Mouse (Mus musculus) stomach, embryonic 14.5 days (tissue): Measurements from ENCODE around the gene Dgkg. TPM values are rescaled to one million over a fixed set of nuclear protein-coding genes. Genes with fewer than 3 reads are reported as not detected.

Experiments
- ATAC-seq: fragments of 200-750 bp; cut with Nextera tagmentation; 2 replicates; pipeline ENCODE4 v1.8.0; 2017; ENCODE audit warnings: low read depth, moderate TSS enrichment; ENCODE audit not compliant: insufficient number of reproducible peaks, insufficient read depth, low FRiP score
- H3K27ac ChIP-seq: fragments of 300-500 bp; sonication (generic); 2 replicates; pipeline ENCODE4 v1.5.1; 2014; ENCODE audit warnings: mild to moderate bottlenecking, low read length, moderate library complexity, mixed read lengths
- H3K27me3 ChIP-seq: fragments of 300-500 bp; sonication (generic); 2 replicates; pipeline ENCODE4 v1.6.1; 2014; ENCODE audit warnings: low read length, control low read depth, mixed read lengths; ENCODE audit not compliant: control insufficient read depth, insufficient read depth
- H3K36me3 ChIP-seq: fragments of 300-500 bp; sonication (generic); 2 replicates; pipeline ENCODE4 v1.6.1; 2014; ENCODE audit warnings: mild to moderate bottlenecking, control low read depth, low read length, moderate library complexity, mixed read lengths; ENCODE audit not compliant: control insufficient read depth, insufficient read depth
- H3K4me1 ChIP-seq: fragments of 300-500 bp; sonication (generic); 2 replicates; pipeline ENCODE4 v1.6.1; 2014; ENCODE audit warnings: low read length, control low read depth, mixed read lengths; ENCODE audit not compliant: control insufficient read depth, insufficient read depth
- H3K4me2 ChIP-seq: fragments of 300-500 bp; sonication (generic); replicated peaks from 2 replicates; pipeline ENCODE4 v1.6.1; 2014; ENCODE audit warnings: low read depth, low read length, control low read depth
- H3K4me3 ChIP-seq: fragments of 300-500 bp; sonication (generic); 2 replicates; pipeline ENCODE4 v1.5.1; 2014; ENCODE audit warnings: low read depth, low read length, control low read depth
- H3K9ac ChIP-seq: fragments of 300-500 bp; sonication (generic); replicated peaks from 2 replicates; pipeline ENCODE4 v1.6.1; 2014; ENCODE audit warnings: low read depth, mild to moderate bottlenecking, control low read depth, low read length, moderate library complexity, mixed read lengths
- H3K9me3 ChIP-seq: fragments of 300-500 bp; sonication (generic); 2 replicates; pipeline ENCODE4 v1.6.1; 2016; ENCODE audit warnings: low read depth, low read length, control low read depth; ENCODE audit not compliant: control insufficient read depth
- WGBS: fragments of 180-500 bp; shearing (Covaris S2); extraction: QIAGEN DNeasy Blood & Tissue Kit; methylation state at CpG from one replicate; pipeline ENCODE4 v1.1.7; 2014; 5-methylcytosine and 5-hydroxymethylcytosine counted together
- polyA plus RNA-seq: library from polyadenylated mRNA; unstranded; fragments of >200 nt; fragmentation: Nextera tagmentation; extraction: Ambion mirVana; gene quantifications from 2 replicates; pipeline ENCODE4 v1.2.1, GENCODE M21; 2014

Gene Dgkg
- polyA plus RNA-seq, 1 experiment from 2014 or later = 1.8 TPM

DNA sequence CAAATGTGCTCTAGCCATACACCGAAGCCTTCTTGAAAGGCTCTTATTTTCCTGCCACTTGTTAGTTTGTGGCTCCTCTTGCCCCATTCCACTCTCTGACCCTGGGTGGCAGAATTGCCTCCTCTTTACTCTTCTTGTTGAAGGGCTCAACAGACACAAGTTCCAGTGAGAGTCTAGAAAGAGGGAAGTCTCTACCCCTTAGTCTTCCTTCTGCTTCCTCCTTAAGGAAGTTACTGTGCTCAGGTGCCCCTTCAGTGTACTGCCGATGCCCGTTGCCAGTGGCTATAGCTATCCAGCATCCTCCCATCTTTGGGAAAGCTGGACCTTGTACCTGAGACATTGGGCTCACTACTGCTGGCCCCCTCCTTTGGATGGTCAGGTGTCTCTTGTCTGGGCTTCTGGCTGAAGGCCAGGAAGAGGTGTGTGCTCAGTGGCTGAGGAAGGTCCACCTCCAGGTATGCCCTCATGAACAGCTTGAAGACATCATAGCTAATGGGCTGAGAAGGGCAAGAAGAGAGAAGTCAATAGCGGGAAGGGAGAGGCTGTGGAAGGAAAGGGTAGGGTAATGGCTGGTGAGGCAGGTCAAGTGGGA lies 56.8 kb downstream of the Dgkg start:
- Histone ChIP-seq H3K36me3 (no peaks in the 10 kb centered on the region), H3K27me3 (no peaks in the 10 kb centered on the region), H3K27ac (no peak overlapping the region), H3K4me1 (no peaks in the 10 kb centered on the region), H3K4me3 (no peak overlapping the region), H3K9ac (no peak overlapping the region), H3K4me2 (no peak overlapping the region), H3K9me3 (no peaks in the 10 kb centered on the region)
- 81% methylated on average over 4 of the region's 4 CpGs for WGBS
- no peak for ATAC-seq

DNA sequence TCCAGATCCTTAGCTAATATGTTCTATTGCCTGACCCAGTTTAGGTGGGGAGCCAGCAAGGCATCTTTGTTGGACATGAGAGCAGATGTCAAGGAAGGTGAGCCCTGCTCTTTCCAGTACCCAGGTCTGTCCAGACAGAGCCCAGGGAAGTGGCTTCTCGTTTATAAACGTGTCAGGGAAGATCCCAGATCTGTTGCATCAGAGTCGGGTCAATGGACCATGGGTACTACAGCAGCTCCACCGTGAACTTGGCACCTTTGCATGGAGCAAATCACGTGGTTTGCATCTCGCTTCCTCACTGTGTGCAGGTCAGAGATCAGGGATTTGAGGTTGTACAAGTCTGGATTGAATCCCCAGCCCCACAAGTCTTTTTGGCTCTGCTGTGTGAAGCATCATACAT lies 58.3 kb downstream of the Dgkg start:
- 68% methylated on average over 6 of the region's 6 CpGs for WGBS
- no peaks in the 10 kb centered on the region for H3K27me3 ChIP-seq
- H3K4me3 ChIP-seq = no peak overlapping the region
- H3K4me2 ChIP-seq = no peak overlapping the region
- no peak for ATAC-seq
- H3K9me3 ChIP-seq = no peaks in the 10 kb centered on the region
- H3K4me1 ChIP-seq = no peaks in the 10 kb centered on the region
- no peak overlapping the region for H3K9ac ChIP-seq
- no peaks in the 10 kb centered on the region for H3K36me3 ChIP-seq
- H3K27ac ChIP-seq = no peak overlapping the region

DNA sequence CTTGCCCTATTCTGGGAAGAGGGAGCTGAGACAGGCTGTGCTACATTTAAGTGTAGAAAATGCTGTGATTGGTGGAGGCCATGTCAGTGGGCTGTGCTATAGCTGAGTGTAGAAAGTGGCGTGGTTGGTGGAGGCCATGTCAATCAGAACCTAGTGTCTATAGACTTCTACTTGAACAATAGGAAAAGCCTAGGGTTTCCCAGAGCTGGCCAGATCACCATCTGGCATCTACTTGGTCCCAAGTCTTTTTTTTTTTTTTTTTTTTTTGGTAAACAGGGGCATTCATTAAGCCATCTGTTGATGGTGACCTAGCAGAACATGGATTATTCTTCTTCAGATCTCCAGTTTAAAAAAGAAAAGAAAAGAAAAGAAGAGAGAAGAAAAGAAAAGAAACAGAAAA lies 60.6 kb downstream of the Dgkg start:
- no peak overlapping the region for H3K4me2 ChIP-seq
- no peaks in the 10 kb centered on the region for H3K4me1 ChIP-seq
- 77% methylated on average over 1 of the region's 1 CpGs for WGBS
- H3K27me3 ChIP-seq = no peaks in the 10 kb centered on the region
- H3K9ac ChIP-seq = no peak overlapping the region
- no peaks in the 10 kb centered on the region for H3K9me3 ChIP-seq
- no peak for ATAC-seq
- no peak overlapping the region for H3K27ac ChIP-seq
- no peaks in the 10 kb centered on the region for H3K36me3 ChIP-seq
- no peak overlapping the region for H3K4me3 ChIP-seq

DNA sequence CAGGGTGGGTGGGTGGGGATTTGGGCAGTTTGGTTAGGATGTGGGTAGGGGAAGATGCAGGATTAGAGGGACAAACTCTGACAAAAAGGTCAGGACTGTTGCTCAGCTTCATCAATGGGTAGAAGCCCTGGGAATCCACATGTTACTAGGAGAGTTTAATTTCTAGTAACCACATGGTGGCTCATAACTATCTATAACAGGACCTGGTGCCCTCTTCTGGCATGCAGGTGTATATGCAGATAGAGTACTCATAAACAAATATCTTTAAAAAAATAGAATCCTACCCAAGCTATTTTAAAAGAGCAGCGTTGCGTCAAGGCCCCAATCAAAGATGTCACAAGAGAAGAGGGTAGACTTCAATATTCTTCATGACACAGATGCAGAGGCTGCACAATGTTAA lies 63.1 kb downstream of the Dgkg start:
- H3K4me2 ChIP-seq = no peak overlapping the region
- no peak overlapping the region for H3K27ac ChIP-seq
- H3K4me3 ChIP-seq = no peak overlapping the region
- H3K36me3 ChIP-seq = no peaks in the 10 kb centered on the region
- H3K9ac ChIP-seq = no peak overlapping the region
- no peaks in the 10 kb centered on the region for H3K27me3 ChIP-seq
- H3K4me1 ChIP-seq = no peaks in the 10 kb centered on the region
- no peak for ATAC-seq
- no peaks in the 10 kb centered on the region for H3K9me3 ChIP-seq
- 92% methylated on average over 2 of the region's 2 CpGs for WGBS

DNA sequence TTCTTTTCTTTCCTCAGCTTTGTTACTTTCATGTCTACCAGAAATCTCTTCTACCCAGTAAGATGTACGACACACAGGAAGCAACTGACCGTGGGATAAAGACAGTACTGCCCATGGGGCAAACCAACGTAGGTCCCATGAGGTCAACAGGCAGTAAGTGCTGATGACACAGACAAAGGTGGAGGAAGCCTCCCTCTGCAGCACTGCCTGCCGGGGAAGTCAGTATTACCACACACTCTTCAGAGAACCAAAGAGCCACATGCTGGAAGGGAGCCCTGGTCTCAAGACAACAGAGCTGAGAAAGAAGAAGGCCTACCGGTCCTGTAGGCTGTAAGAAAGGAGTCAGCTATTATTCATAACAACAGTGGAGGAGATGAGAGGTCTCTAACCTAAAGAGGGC lies 67.4 kb downstream of the Dgkg start:
- H3K27ac ChIP-seq = no peak overlapping the region
- H3K9ac ChIP-seq = no peak overlapping the region
- WGBS = 70% methylated on average over 5 of the region's 5 CpGs
- H3K9me3 ChIP-seq = no peaks in the 10 kb centered on the region
- no peak overlapping the region for H3K4me3 ChIP-seq
- H3K27me3 ChIP-seq = no peaks in the 10 kb centered on the region
- no peak overlapping the region for H3K4me2 ChIP-seq
- H3K4me1 ChIP-seq = no peaks in the 10 kb centered on the region
- H3K36me3 ChIP-seq = no peaks in the 10 kb centered on the region
- no peak for ATAC-seq

DNA sequence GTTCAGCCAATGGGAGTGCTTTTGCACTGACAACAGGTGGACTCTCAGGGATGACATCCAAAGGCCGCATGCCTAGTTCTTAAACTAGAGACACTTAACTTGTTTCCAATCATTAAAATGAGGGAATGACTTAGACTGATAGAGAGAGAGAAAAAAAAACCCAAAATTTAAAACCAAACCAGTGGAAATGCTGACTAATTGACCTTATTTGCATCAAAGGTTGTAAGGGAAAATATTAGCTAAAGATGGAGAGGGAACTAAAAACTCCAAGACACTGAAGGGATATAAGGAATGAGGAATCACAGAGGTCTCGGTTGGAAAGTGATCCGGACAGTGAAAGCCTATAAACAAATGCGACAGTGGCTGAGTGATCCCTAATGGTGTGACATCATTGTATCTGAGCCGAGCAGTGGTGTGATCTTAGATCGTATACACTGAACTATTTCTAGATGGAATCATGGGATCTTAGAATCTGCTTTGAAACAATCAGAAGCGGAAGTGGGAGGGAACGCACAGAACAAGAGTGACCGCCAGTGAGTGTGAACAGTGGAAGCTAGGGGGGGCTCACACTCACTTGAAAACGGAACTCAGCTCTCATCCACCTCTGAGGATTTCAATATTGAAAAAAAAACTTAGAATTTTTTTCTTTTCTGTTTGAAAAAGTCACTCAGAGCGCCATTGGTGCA lies 70.7 kb downstream of the Dgkg start:
- no peak for ATAC-seq
- H3K4me2 ChIP-seq = no peak overlapping the region
- WGBS = 69% methylated on average over 11 of the region's 11 CpGs

DNA sequence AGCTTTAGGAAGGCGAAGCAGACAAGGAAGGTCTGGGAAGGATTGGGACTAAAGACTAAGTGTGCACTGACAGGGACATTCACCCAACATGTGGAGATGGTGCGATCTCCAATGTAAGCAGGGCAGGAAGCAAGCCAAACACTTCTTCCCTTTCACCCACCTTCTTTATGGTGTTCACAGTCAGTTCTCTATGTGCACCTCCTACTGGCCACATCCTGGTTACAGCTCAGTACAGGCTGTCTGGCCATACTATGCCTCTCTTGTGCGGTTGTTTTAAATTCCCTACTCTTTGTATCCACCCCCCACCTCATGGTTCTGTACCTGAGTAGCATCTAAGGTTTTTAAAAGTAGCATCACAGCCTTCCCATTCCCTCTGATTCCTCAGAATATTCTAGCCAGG lies 71.5 kb downstream of the Dgkg start:
- Histone ChIP-seq H3K9ac (no peak overlapping the region), H3K27me3 (no peaks in the 10 kb centered on the region), H3K4me1 (no peaks in the 10 kb centered on the region), H3K36me3 (no peaks in the 10 kb centered on the region), H3K4me3 (no peak overlapping the region), H3K4me2 (no peak overlapping the region), H3K27ac (no peak overlapping the region), H3K9me3 (no peaks in the 10 kb centered on the region)
- WGBS = 87% methylated on average over 3 of the region's 3 CpGs
- ATAC-seq = no peak

More for the DNA sequence above, 70.7 kb downstream of the Dgkg start:
- Histone ChIP-seq H3K9ac (no peak overlapping the region), H3K27me3 (no peaks in the 10 kb centered on the region), H3K27ac (no peak overlapping the region), H3K4me3 (no peak overlapping the region), H3K4me1 (no peaks in the 10 kb centered on the region), H3K9me3 (no peaks in the 10 kb centered on the region), H3K36me3 (no peaks in the 10 kb centered on the region)

DNA sequence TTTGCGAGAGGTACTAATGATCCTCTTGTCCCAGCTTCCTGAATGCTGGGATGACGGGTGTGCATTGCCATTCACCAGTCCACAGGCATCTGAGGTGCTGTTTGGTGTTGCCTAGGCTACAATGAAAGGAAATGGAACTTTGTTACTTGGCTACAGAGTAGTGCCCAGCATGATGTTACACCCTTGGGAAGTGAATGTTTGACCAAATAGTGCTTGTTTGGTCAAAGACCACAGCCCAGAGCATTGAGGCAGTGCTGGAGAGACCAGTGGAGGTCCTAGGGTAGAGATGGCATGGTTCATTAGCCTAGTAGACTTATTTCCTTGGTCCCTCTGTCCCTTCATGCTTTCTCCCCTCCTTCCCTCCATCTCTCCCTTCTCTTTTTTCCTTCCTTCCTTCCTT lies 73.6 kb downstream of the Dgkg start:
- Histone ChIP-seq H3K4me2 (no peak overlapping the region), H3K4me3 (no peak overlapping the region), H3K36me3 (no peaks in the 10 kb centered on the region), H3K27me3 (no peaks in the 10 kb centered on the region), H3K9ac (no peak overlapping the region), H3K4me1 (no peaks in the 10 kb centered on the region), H3K27ac (no peak overlapping the region), H3K9me3 (no peaks in the 10 kb centered on the region)
- no peak for ATAC-seq
- WGBS = 71% methylated on average over 2 of the region's 2 CpGs
